ENCODE assay signal across 9 mouse cellular contexts in genomic region chrX:18882088-18882783, GRCm38 (mm10).
DNase-seq lines count a peak whose midpoint lies in the region; TF ChIP-seq lines count a peak whose summit lies in the region.
"Had no signal": no experiment of that assay in that cellular context is flagged by ENCODE, and none has a peak within 500 bp of the region (broad histone marks: within the 10 kb centered on the region; RNA-seq: fewer than 3 reads in every experiment).

No protein-coding gene starts in this region.

- H3K4me3 ChIP-seq in gastrocnemius, adult 2 months, result no peak overlapping the region
- H3K4me3 ChIP-seq in bone marrow macrophage, adult 2 months (ENCODE audit: insufficient read depth, low read length), result no peak overlapping the region
- H3K4me3 ChIP-seq: heart, embryonic 13.5 days had no signal

- no peak for DNase-seq in gastrocnemius, adult 2 months
- no peak for DNase-seq in gastrocnemius, postnatal 14 days
- peak; percentile 88 for DNase-seq in 416B (ENCODE audit: low read depth)
- DNase-seq in layer of hippocampus, adult 8-10 months (ENCODE audit: low spot score in 2 of 2), result peak; percentile 60 to 67
- peak; percentile 74 for DNase-seq in right cerebral cortex, adult 18-20 months
- no peak for DNase-seq in ovary, adult 18-20 months (ENCODE audit: low spot score)
- no peak for DNase-seq in c-Kit-positive CD71-positive TER-119-positive erythroid progenitor cells, embryonic 14.5 days (ENCODE audit: low spot score)

- TF ChIP-seq POLR2A in bone marrow macrophage, adult 2 months (IDR thresholded peaks at IDR 0.05; ENCODE audit: borderline replicate concordance, low read depth, low read length), result no peak

- intact Hi-C loops in gastrocnemius, adult 2 months (cut with DNase I), result no loop called here
- intact Hi-C loops in gastrocnemius, postnatal 14 days (cut with DNase I; ENCODE audit: low total_unique reads), result no loop called here

- H3K27ac ChIP-seq in gastrocnemius, adult 2 months, result no peak overlapping the region
- peak overlapping the region; percentile 91 for H3K27ac ChIP-seq in bone marrow macrophage, adult 2 months (ENCODE audit: insufficient read depth, low read depth, low read length)
- H3K27ac ChIP-seq: heart, embryonic 13.5 days had no signal

- peak; percentile 24; the same call in 1 of the 2 replicates for TF ChIP-seq CTCF in gastrocnemius, adult 2 months (IDR thresholded peaks at IDR 0.05)
- no peak for TF ChIP-seq CTCF in bone marrow macrophage, adult 2 months (IDR thresholded peaks at IDR 0.05; ENCODE audit: low read depth, low read length)

- peaks cover 16% of the 10 kb centered on the region for H3K4me1 ChIP-seq in bone marrow macrophage, adult 2 months (ENCODE audit: control insufficient read depth, insufficient read depth, low read length)
- H3K4me1 ChIP-seq: heart, embryonic 13.5 days had no signal

Comparison
In these comparisons a context has a peak if more than half of its experiments do, and no peak if none do; other contexts are left out.
1. DNase-seq: peak in 416B (single experiment), layer of hippocampus, adult 8-10 months (2 of 2) and right cerebral cortex, adult 18-20 months (single experiment); none in gastrocnemius, adult 2 months (single experiment), gastrocnemius, postnatal 14 days (single experiment), ovary, adult 18-20 months (single experiment) and c-Kit-positive CD71-positive TER-119-positive erythroid progenitor cells, embryonic 14.5 days (single experiment).